Mouse (Mus musculus): ENCODE results near the gene Nrl.
A peak's percentile ranks its signal among the peaks of the same experiment; 100 is the strongest.

Nrl gene

DNA sequence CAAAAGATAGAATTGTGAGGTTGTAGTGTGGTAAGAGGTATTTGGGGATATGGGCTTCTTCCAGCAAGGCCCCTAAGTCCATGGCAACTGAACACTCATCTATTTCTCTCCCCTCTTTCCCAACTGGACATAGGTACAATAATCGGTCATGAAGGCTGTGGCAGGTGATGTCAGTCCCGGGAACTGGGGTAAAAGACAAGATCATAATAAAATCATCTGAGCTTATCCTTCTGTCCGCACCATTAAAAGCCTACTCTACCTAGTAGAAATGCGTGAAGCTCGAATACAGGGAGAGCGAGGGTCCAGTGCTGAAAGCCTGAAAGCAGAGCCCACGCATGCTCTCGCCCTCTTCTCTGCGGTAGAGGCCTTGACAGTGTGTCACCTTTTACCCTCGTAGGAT is 45.2 kb downstream of the Nrl start:
- DNase-seq (ENCODE audit: low read depth): no peak

- peak; percentile 89 for DNase-seq (ENCODE audit: low read depth)
Measured at GRCm38 (mm10) chr14:55478651-55479599, 45.9 kb downstream of the Nrl start, which contains the start of gene Dhrs4. TSS of gene Dhrs4 (plus strand) at chr14:55478758.

DNA sequence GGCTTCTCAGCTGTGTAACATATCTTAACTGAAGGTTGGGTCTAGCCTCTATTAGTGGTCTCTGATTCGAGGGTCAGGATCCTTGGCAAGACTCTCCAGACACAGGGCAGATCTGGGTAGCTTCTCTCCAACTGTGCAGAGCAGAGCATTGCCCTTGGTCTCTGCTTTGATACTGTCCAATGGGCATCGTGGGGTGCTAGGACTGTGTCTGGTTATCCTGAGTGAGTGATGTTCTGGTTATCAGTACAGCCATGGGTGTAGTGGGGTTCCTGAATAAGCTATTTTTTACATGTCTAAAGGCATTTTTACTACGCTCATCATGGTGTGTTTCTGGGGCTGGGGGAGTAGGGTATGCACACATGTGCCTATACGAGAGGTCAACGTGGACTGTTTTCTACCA is 47.0 kb downstream of the Nrl start:
- no peak for DNase-seq (ENCODE audit: low read depth)

- DNase-seq (ENCODE audit: low read depth): no peak
Measured at GRCm38 (mm10) chr14:55477421-55477820, 47.4 kb downstream of the Nrl start.

- no peak for DNase-seq (ENCODE audit: low read depth)
Measured at GRCm38 (mm10) chr14:55475654-55476053, 49.1 kb downstream of the Nrl start.

GRCm38 (mm10) chr14:55470806-55471205 is 54.0 kb downstream of the Nrl start:
- no peak for DNase-seq (ENCODE audit: low read depth)

GRCm38 (mm10) chr14:55469821-55470220 is 55.0 kb downstream of the Nrl start:
- no peak for DNase-seq (ENCODE audit: low read depth)

DNA sequence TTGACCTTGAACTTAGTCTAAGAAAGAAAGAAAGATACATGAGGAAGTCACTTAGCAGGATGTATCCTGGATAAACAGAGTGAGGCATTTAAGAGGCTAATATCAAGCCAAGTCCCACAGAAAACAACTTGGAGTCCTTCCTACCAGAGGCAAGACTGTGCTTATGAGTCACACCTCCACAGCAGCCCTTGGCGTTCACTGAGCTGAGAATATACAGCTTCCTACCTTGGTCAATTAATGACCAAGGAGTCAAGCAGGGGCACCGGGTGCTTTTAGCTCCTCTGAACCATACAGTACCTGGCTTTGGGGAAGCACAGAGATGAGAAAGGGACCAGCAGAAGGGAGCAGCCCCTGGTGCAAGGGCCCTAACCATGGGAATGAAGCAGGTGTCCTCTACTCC is 55.7 kb downstream of the Nrl start:
- no peak for DNase-seq (ENCODE audit: low read depth)
